Mouse (Mus musculus) granulocyte monocyte progenitor cell, adult 5-6 weeks (primary cell): ENCODE data around the gene D630003M21Rik. TPM values are rescaled to one million over a fixed set of nuclear protein-coding genes. Genes with fewer than 3 reads are reported as not detected.
A peak's percentile ranks its signal among the peaks of the same experiment; 100 is the strongest.

Experiments
- ATAC-seq: replicated peaks from 2 replicates; pipeline ENCODE4 v1.8.0; 2016; ENCODE audit warnings: mild to moderate bottlenecking, moderate TSS enrichment, inconsistent platforms; ENCODE audit not compliant: poor library complexity, severe bottlenecking
- total RNA-seq, 2 experiments: library from RNA; stranded (forward) in 1 of 2; stranded (reverse) in 1 of 2; fragments of 200-712, 200-1000 nt in 1 of 2; fragments of >200 nt in 1 of 2; fragmentation: Nextera tagmentation in 1 of 2; gene quantifications; 2 replicates each; pipeline ENCODE4 v1.2.3; 2014 to 2017

Gene D630003M21Rik
- total RNA-seq, 2 experiments from 2014 or later: not detected

GRCm38 (mm10) chr2:158144750-158145527 is 84.1 kb downstream of the D630003M21Rik start:
- no peak for ATAC-seq

GRCm38 (mm10) chr2:158144263-158144662 is 84.8 kb downstream of the D630003M21Rik start:
- no peak for ATAC-seq

GRCm38 (mm10) chr2:158143816-158144215 is 85.2 kb downstream of the D630003M21Rik start:
- ATAC-seq: no peak

- ATAC-seq: no peak
Measured at GRCm38 (mm10) chr2:158142981-158143380, 86.0 kb downstream of the D630003M21Rik start.

- ATAC-seq: no peak
Measured at GRCm38 (mm10) chr2:158141690-158142440, 87.2 kb downstream of the D630003M21Rik start.

GRCm38 (mm10) chr2:158141271-158141670 is 87.8 kb downstream of the D630003M21Rik start:
- ATAC-seq: no peak

- ATAC-seq: no peak
Measured at GRCm38 (mm10) chr2:158140664-158141063, 88.4 kb downstream of the D630003M21Rik start.

- ATAC-seq: no peak
Measured at GRCm38 (mm10) chr2:158139628-158140027, 89.4 kb downstream of the D630003M21Rik start.

- no peak for ATAC-seq
Measured at GRCm38 (mm10) chr2:158138778-158139177, 90.2 kb downstream of the D630003M21Rik start.

- no peak for ATAC-seq
Measured at GRCm38 (mm10) chr2:158137771-158138170, 91.3 kb downstream of the D630003M21Rik start.

GRCm38 (mm10) chr2:158136205-158136604 is 92.8 kb downstream of the D630003M21Rik start:
- peak; percentile 13; the same call in 1 of the 2 replicates for ATAC-seq

- ATAC-seq: peak; percentile 91
Measured at GRCm38 (mm10) chr2:158133050-158133449, 96.0 kb downstream of the D630003M21Rik start.

Other genes starting within 250 kb of the D630003M21Rik start
- gene Tti1, start 200.8 kb downstream of the D630003M21Rik start, total RNA-seq (2014; fragmentation: Nextera tagmentation): 29.5 and 38.7 TPM in 2 replicates
- 25.3 and 27.0 TPM in 2 replicates for gene Tti1, start 200.8 kb downstream of the D630003M21Rik start, total RNA-seq (2017)
- 28.0 and 29.5 TPM in 2 replicates for gene Rprd1b, start 200.7 kb downstream of the D630003M21Rik start, total RNA-seq (2014; fragmentation: Nextera tagmentation)
- gene Rprd1b, start 200.7 kb downstream of the D630003M21Rik start, total RNA-seq (2017): 18.1 and 32.2 TPM in 2 replicates
- gene Tgm2, start 82.8 kb downstream of the D630003M21Rik start, total RNA-seq (2014; fragmentation: Nextera tagmentation): not detected in 2 replicates
- 0.04 and 0.21 TPM in 2 replicates for gene Tgm2, start 82.8 kb downstream of the D630003M21Rik start, total RNA-seq (2017)
- gene Bpi, start 28.9 kb upstream of the D630003M21Rik start, total RNA-seq (2014; fragmentation: Nextera tagmentation): not detected in 2 replicates
- gene Bpi, start 28.9 kb upstream of the D630003M21Rik start, total RNA-seq (2017): not detected in 2 replicates
- 84.4 and 140 TPM in 2 replicates for gene Lbp, start 77.3 kb upstream of the D630003M21Rik start, total RNA-seq (2014; fragmentation: Nextera tagmentation)
- gene Lbp, start 77.3 kb upstream of the D630003M21Rik start, total RNA-seq (2017): 200 and 215 TPM in 2 replicates
- gene Snhg11, start 146.4 kb upstream of the D630003M21Rik start, total RNA-seq (2014; fragmentation: Nextera tagmentation): 0.04 TPM in 1 of 2 replicates, not detected in the other
- gene Snhg11, start 146.4 kb upstream of the D630003M21Rik start, total RNA-seq (2017): 0.21 TPM in 1 of 2 replicates, not detected in the other
- 24.0 and 54.0 TPM in 2 replicates for gene Ralgapb, start 180.6 kb upstream of the D630003M21Rik start, total RNA-seq (2014; fragmentation: Nextera tagmentation)
- 25.8 and 32.1 TPM in 2 replicates for gene Ralgapb, start 180.6 kb upstream of the D630003M21Rik start, total RNA-seq (2017)